Mouse (Mus musculus) liver, adult 2 months (tissue): ENCODE measurements at regions not wholly inside any gene's neighbourhood (a gene's known extent, or its start where the extent isn't known, plus 50 kb on each side); places are given as distances from the start of the nearest gene placed in this dataset.

ENCODE experiments used
- CTCF ChIP-seq: fragments of 200-500 bp; IDR thresholded peaks from 2 replicates; pipeline ENCODE4 v1.5.1; 2011; ENCODE audit warnings: low read depth, low read length, control low read depth
- POLR2A ChIP-seq: fragments of 200-500 bp; IDR thresholded peaks from 2 replicates; pipeline ENCODE4 v1.6.1; 2011; ENCODE audit warnings: low read length, control low read depth; ENCODE audit not compliant: insufficient read depth; ENCODE audit errors: extremely low read depth

GRCm38 (mm10) chr5:67521423-67521912 is 86.2 kb upstream of the Shisa3 start:
- TF ChIP-seq CTCF (no peak), POLR2A (no peak)
